Mouse (Mus musculus) liver, adult 2 months (tissue): ENCODE results near the gene Ptbp2.

Experiments
- CTCF ChIP-seq: fragments of 200-500 bp; IDR thresholded peaks from 2 replicates; pipeline ENCODE4 v1.5.1; 2011; ENCODE audit warnings: low read depth, low read length, control low read depth
- POLR2A ChIP-seq: fragments of 200-500 bp; IDR thresholded peaks from 2 replicates; pipeline ENCODE4 v1.6.1; 2011; ENCODE audit warnings: low read length, control low read depth; ENCODE audit not compliant: insufficient read depth; ENCODE audit errors: extremely low read depth

GRCm38 (mm10) chr3:119745801-119746200 lies 38.5 kb downstream of the Ptbp2 start:
- TF ChIP-seq CTCF (no peak), POLR2A (no peak)
